Comparison of ENCODE assay signal across 16 mouse cellular contexts in the genomic region with DNA sequence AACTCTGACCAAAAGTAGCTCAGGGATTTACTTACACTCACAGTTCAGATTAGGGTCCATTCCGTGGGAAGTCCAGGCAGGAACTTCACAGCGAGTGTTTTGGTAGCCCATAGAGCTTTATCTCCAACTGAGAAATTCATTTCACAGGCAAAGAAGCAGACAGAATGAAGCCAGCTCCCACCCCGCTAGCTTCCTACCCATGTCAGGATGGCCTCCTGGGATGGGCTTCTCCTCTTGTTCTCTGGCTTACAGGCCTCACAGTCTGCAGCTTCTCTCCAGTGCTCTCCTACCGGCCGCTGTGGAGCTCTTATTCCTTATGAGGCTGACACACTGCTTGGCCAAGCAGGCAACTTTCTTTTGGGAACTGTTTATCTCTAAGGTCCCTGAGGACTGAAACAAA.
A peak's percentile ranks its signal among the peaks of the same experiment; 100 is the strongest.
DNase-seq lines count a peak whose midpoint lies in the region; ATAC-seq and TF ChIP-seq lines count a peak whose summit lies in the region.
"Had no signal": no experiment of that assay in that cellular context is flagged by ENCODE, and none has a peak within 500 bp of the region (broad histone marks: within the 10 kb centered on the region; RNA-seq: fewer than 3 reads in every experiment).

No protein-coding gene starts in this region.

- no peak overlapping the region for H3K4me3 ChIP-seq in intestine, embryonic 16.5 days (ENCODE audit: low read length)
- no peak overlapping the region for H3K4me3 ChIP-seq in intestine, postnatal 0 days (ENCODE audit: low read depth, low read length)
- H3K4me3 ChIP-seq in embryonic facial prominence, embryonic 15.5 days (replicated peaks) = no peak overlapping the region
- H3K4me3 ChIP-seq in heart, postnatal 0 days (ENCODE audit: low read depth, low read length) = no peak overlapping the region
- H3K4me3 ChIP-seq: liver, embryonic 15.5 days had no signal

- H3K9ac ChIP-seq in intestine, embryonic 16.5 days (ENCODE audit: low read depth, low read length) = no peak overlapping the region
- H3K9ac ChIP-seq in intestine, postnatal 0 days (ENCODE audit: low read depth, low read length) = no peak overlapping the region
- no peak overlapping the region for H3K9ac ChIP-seq in embryonic facial prominence, embryonic 15.5 days
- H3K9ac ChIP-seq in heart, postnatal 0 days (replicated peaks; ENCODE audit: low read depth, low read length) = 0 out of 2 replicates have a peak overlapping the region, but pooled peaks have one; percentile 16
- H3K9ac ChIP-seq: liver, embryonic 15.5 days had no signal

- H3K9me3 ChIP-seq in intestine, embryonic 16.5 days (ENCODE audit: control insufficient read depth, low read length) = no peaks in the 10 kb centered on the region
- no peaks in the 10 kb centered on the region for H3K9me3 ChIP-seq in intestine, postnatal 0 days (ENCODE audit: control insufficient read depth)
- H3K9me3 ChIP-seq in embryonic facial prominence, embryonic 15.5 days (replicated peaks) = no peaks in the 10 kb centered on the region
- H3K9me3 ChIP-seq in heart, postnatal 0 days (replicated peaks; ENCODE audit: control insufficient read depth, low read length) = no peaks in the 10 kb centered on the region
- H3K9me3 ChIP-seq: liver, embryonic 15.5 days had no signal

- no peak for TF ChIP-seq CTCF in intestine, postnatal 0 days (IDR thresholded peaks at IDR 0.05; ENCODE audit: low read depth)
- no peak for TF ChIP-seq CTCF in heart, postnatal 0 days (IDR thresholded peaks at IDR 0.05; ENCODE audit: low read depth)

- peak; percentile 57 for DNase-seq in heart, adult 8-10 months (ENCODE audit: low spot score)
- DNase-seq in heart, postnatal 0 days (ENCODE audit: low spot score) = no peak
- DNase-seq in urinary bladder, postnatal 14 days (ENCODE audit: low spot score) = no peak
- DNase-seq in c-Kit-positive CD71-positive TER-119-positive erythroid progenitor cells, embryonic 14.5 days (ENCODE audit: low spot score) = no peak
- DNase-seq: adrenal gland, postnatal 10 days; cerebellum, postnatal 14 days; kidney, adult 11 months; left cerebral cortex, postnatal 4 days; lung, postnatal 10 days; thymus, postnatal 36 days had no signal

- no peak for TF ChIP-seq EP300 in heart, postnatal 0 days (IDR thresholded peaks at IDR 0.05; ENCODE audit: low read depth)

- no peaks in the 10 kb centered on the region; the same call in 1 of the 2 replicates for H3K4me1 ChIP-seq in intestine, embryonic 16.5 days (ENCODE audit: control insufficient read depth, insufficient read depth, low read length)
- no peaks in the 10 kb centered on the region for H3K4me1 ChIP-seq in intestine, postnatal 0 days (replicated peaks; ENCODE audit: control insufficient read depth, insufficient read depth, low read length)
- H3K4me1 ChIP-seq in embryonic facial prominence, embryonic 15.5 days = peaks cover 31% of the 10 kb centered on the region
- peaks cover 40% of the 10 kb centered on the region for H3K4me1 ChIP-seq in heart, postnatal 0 days (ENCODE audit: control insufficient read depth, insufficient read depth)
- H3K4me1 ChIP-seq: liver, embryonic 15.5 days had no signal

- 79% methylated on average over 5 of the region's 5 CpGs for WGBS in intestine, embryonic 16.5 days
- WGBS in intestine, postnatal 0 days = 79% methylated on average over 5 of the region's 5 CpGs
- 75% methylated on average over 5 of the region's 5 CpGs for WGBS in embryonic facial prominence, embryonic 15.5 days
- 37% methylated on average over 5 of the region's 5 CpGs for WGBS in heart, postnatal 0 days

- H3K36me3 ChIP-seq in intestine, embryonic 16.5 days (ENCODE audit: control insufficient read depth, insufficient read depth, low read length) = no peaks in the 10 kb centered on the region
- no peaks in the 10 kb centered on the region for H3K36me3 ChIP-seq in intestine, postnatal 0 days (ENCODE audit: control insufficient read depth, insufficient read depth)
- no peaks in the 10 kb centered on the region for H3K36me3 ChIP-seq in embryonic facial prominence, embryonic 15.5 days
- H3K36me3 ChIP-seq in heart, postnatal 0 days (replicated peaks; ENCODE audit: control insufficient read depth, insufficient read depth, low read length) = no peaks in the 10 kb centered on the region
- H3K36me3 ChIP-seq: liver, embryonic 15.5 days had no signal

- no peak for ATAC-seq in intestine, embryonic 16.5 days
- ATAC-seq in intestine, postnatal 0 days = no peak
- no peak for ATAC-seq in embryonic facial prominence, embryonic 15.5 days (ENCODE audit: insufficient number of reproducible peaks, low FRiP score, low TSS enrichment, low read depth)
- ATAC-seq in heart, postnatal 0 days (ENCODE audit: insufficient read depth, low read depth) = no peak
- ATAC-seq in monocyte, adult 5-6 weeks (replicated peaks; ENCODE audit: insufficient number of reproducible peaks, low FRiP score, low TSS enrichment, poor library complexity, severe bottlenecking) = no peak
- ATAC-seq: CD4-positive, CD25-positive, alpha-beta regulatory T cell, adult 4 months had no signal

- no peak overlapping the region for H3K4me2 ChIP-seq in intestine, embryonic 16.5 days (ENCODE audit: low read depth, low read length)
- H3K4me2 ChIP-seq in intestine, postnatal 0 days (replicated peaks; ENCODE audit: low read depth) = no peak overlapping the region
- H3K4me2 ChIP-seq in embryonic facial prominence, embryonic 15.5 days (replicated peaks) = no peak overlapping the region
- no peak overlapping the region for H3K4me2 ChIP-seq in heart, postnatal 0 days (ENCODE audit: low read depth, low read length)
- H3K4me2 ChIP-seq: liver, embryonic 15.5 days had no signal

- H3K27ac ChIP-seq in intestine, embryonic 16.5 days (ENCODE audit: low read length) = peak overlapping the region; percentile 39
- H3K27ac ChIP-seq in intestine, postnatal 0 days (ENCODE audit: low read depth, low read length) = no peak overlapping the region
- peak overlapping the region; percentile 72 for H3K27ac ChIP-seq in embryonic facial prominence, embryonic 15.5 days (replicated peaks)
- H3K27ac ChIP-seq in heart, postnatal 0 days (ENCODE audit: low read depth) = peak overlapping the region; percentile 89
- H3K27ac ChIP-seq: liver, embryonic 15.5 days had no signal

- no peaks in the 10 kb centered on the region for H3K27me3 ChIP-seq in intestine, embryonic 16.5 days (replicated peaks; ENCODE audit: control insufficient read depth, insufficient read depth, low read length)
- no peaks in the 10 kb centered on the region for H3K27me3 ChIP-seq in intestine, postnatal 0 days (replicated peaks; ENCODE audit: control insufficient read depth, insufficient read depth, low read length)
- no peaks in the 10 kb centered on the region for H3K27me3 ChIP-seq in embryonic facial prominence, embryonic 15.5 days
- H3K27me3 ChIP-seq in heart, postnatal 0 days (ENCODE audit: control insufficient read depth, insufficient read depth, low read length) = no peaks in the 10 kb centered on the region
- H3K27me3 ChIP-seq: liver, embryonic 15.5 days had no signal
